Mouse (Mus musculus) lung, embryonic 14.5 days (tissue): Measurements from ENCODE around the gene Smarca4. TPM values are rescaled to one million over a fixed set of nuclear protein-coding genes. Genes with fewer than 3 reads are reported as not detected.

Experiments
- ATAC-seq: fragments of 200-750 bp; cut with Nextera tagmentation; 2 replicates; pipeline ENCODE4 v1.8.0; 2017; ENCODE audit warnings: mild to moderate bottlenecking, moderate TSS enrichment, moderate library complexity; ENCODE audit not compliant: insufficient read depth
- DNase-seq: peaks from one replicate; pipeline ENCODE4 v3.0.0-alpha.2; 2015
- H3K27ac ChIP-seq: fragments of 300-500 bp; sonication (generic); 2 replicates; pipeline ENCODE4 v1.5.1; 2014; ENCODE audit warnings: low read depth, mild to moderate bottlenecking, moderate library complexity
- H3K27me3 ChIP-seq: fragments of 300-500 bp; sonication (generic); 2 replicates; pipeline ENCODE4 v1.6.1; 2014; ENCODE audit warnings: low read length, control low read depth; ENCODE audit not compliant: insufficient read depth
- H3K36me3 ChIP-seq: fragments of 300-500 bp; sonication (generic); 2 replicates; pipeline ENCODE4 v1.6.1; 2014; ENCODE audit warnings: control low read depth; ENCODE audit not compliant: insufficient read depth
- H3K4me1 ChIP-seq: fragments of 300-500 bp; sonication (generic); 2 replicates; pipeline ENCODE4 v1.6.1; 2014; ENCODE audit warnings: antibody characterized with exemption, control low read depth; ENCODE audit not compliant: insufficient read depth
- H3K4me2 ChIP-seq: fragments of 300-500 bp; sonication (generic); 2 replicates; pipeline ENCODE4 v1.6.1; 2014; ENCODE audit warnings: mild to moderate bottlenecking
- H3K4me3 ChIP-seq: fragments of 300-500 bp; sonication (generic); 2 replicates; pipeline ENCODE4 v1.5.1; 2014; ENCODE audit warnings: low read depth, low read length
- H3K9ac ChIP-seq: fragments of 300-500 bp; sonication (generic); 2 replicates; pipeline ENCODE4 v1.6.1; 2014
- H3K9me3 ChIP-seq: fragments of 300-500 bp; sonication (generic); 2 replicates; pipeline ENCODE4 v1.6.1; 2016; ENCODE audit warnings: low read depth, low read length, control low read depth
- CTCF ChIP-seq: IDR thresholded peaks from 2 replicates; pipeline ENCODE4 v1.5.1; 2016; ENCODE audit warnings: antibody characterized with exemption, low read depth
- WGBS: fragments of 180-500 bp; shearing (Covaris S2); extraction: QIAGEN DNeasy Blood & Tissue Kit; methylation state at CpG from one replicate; pipeline ENCODE4 v1.1.7; 2014; 5-methylcytosine and 5-hydroxymethylcytosine counted together
- polyA plus RNA-seq: library from polyadenylated mRNA; unstranded; fragments of >200 nt; fragmentation: Nextera tagmentation; extraction: Ambion mirVana; gene quantifications from 2 replicates; pipeline ENCODE4 v1.2.1, GENCODE M21; 2014

Gene Smarca4
- polyA plus RNA-seq, 1 experiment from 2014 or later = 114 TPM

- H3K4me2 ChIP-seq = no peak overlapping the region
- DNase-seq = no peak
- H3K9ac ChIP-seq = no peak overlapping the region
- H3K27ac ChIP-seq = no peak overlapping the region
- H3K27me3 ChIP-seq = no peaks in the 10 kb centered on the region
- TF ChIP-seq CTCF = no peak
- H3K4me1 ChIP-seq = no peaks in the 10 kb centered on the region
- no peak overlapping the region for H3K4me3 ChIP-seq
- 84% methylated on average over 3 of the region's 3 CpGs for WGBS
- H3K36me3 ChIP-seq = peaks cover 68% of the 10 kb centered on the region
- ATAC-seq = no peak
- H3K9me3 ChIP-seq = no peaks in the 10 kb centered on the region
These were observed 17.1 kb downstream of the Smarca4 start for GRCm38 (mm10) chr9:21633106-21633505.

GRCm38 (mm10) chr9:21635639-21636038 lies 19.7 kb downstream of the Smarca4 start:
- Histone ChIP-seq H3K27me3 (no peaks in the 10 kb centered on the region), H3K4me3 (no peak overlapping the region), H3K9me3 (no peaks in the 10 kb centered on the region), H3K4me1 (no peaks in the 10 kb centered on the region), H3K36me3 (peaks cover 93% of the 10 kb centered on the region), H3K4me2 (no peak overlapping the region), H3K27ac (no peak overlapping the region), H3K9ac (no peak overlapping the region)
- WGBS = 43% methylated on average over 7 of the region's 7 CpGs
- DNase-seq (peak; percentile 37), ATAC-seq (no peak)
- TF ChIP-seq CTCF = no peak

GRCm38 (mm10) chr9:21639031-21639430 lies 23.1 kb downstream of the Smarca4 start:
- no peak overlapping the region for H3K9ac ChIP-seq
- 92% methylated on average over 11 of the region's 11 CpGs for WGBS

GRCm38 (mm10) chr9:21646366-21646765 lies 30.4 kb downstream of the Smarca4 start:
- TF ChIP-seq CTCF = no peak
- H3K9me3 ChIP-seq = no peaks in the 10 kb centered on the region
- H3K4me2 ChIP-seq = no peak overlapping the region
- H3K4me1 ChIP-seq = no peaks in the 10 kb centered on the region
- H3K27me3 ChIP-seq = no peaks in the 10 kb centered on the region
- H3K36me3 ChIP-seq = peaks cover 94% of the 10 kb centered on the region
- DNase-seq (no peak), ATAC-seq (no peak)
- H3K4me3 ChIP-seq = no peak overlapping the region
- 91% methylated on average over 3 of the region's 3 CpGs for WGBS
- no peak overlapping the region for H3K27ac ChIP-seq
- H3K9ac ChIP-seq = no peak overlapping the region

More at GRCm38 (mm10) chr9:21639031-21639430, 23.1 kb downstream of the Smarca4 start:
- Histone ChIP-seq H3K9me3 (no peaks in the 10 kb centered on the region), H3K4me1 (no peaks in the 10 kb centered on the region), H3K4me2 (no peak overlapping the region), H3K4me3 (no peak overlapping the region), H3K27me3 (no peaks in the 10 kb centered on the region), H3K27ac (no peak overlapping the region), H3K36me3 (peaks cover 100% of the 10 kb centered on the region)
- no peak for DNase-seq
- ATAC-seq = no peak
- no peak for TF ChIP-seq CTCF

- no peak overlapping the region; the same call in 1 of the 2 replicates for H3K27ac ChIP-seq
- peaks cover 92% of the 10 kb centered on the region for H3K36me3 ChIP-seq
- H3K4me1 ChIP-seq = no peaks in the 10 kb centered on the region
- ATAC-seq = no peak
- 95% methylated on average over 6 of the region's 6 CpGs for WGBS
- DNase-seq = no peak
- H3K4me2 ChIP-seq = no peak overlapping the region
- H3K9ac ChIP-seq = no peak overlapping the region
- H3K27me3 ChIP-seq = no peaks in the 10 kb centered on the region
- no peaks in the 10 kb centered on the region for H3K9me3 ChIP-seq
- no peak overlapping the region for H3K4me3 ChIP-seq
- no peak for TF ChIP-seq CTCF
These were observed 31.8 kb downstream of the Smarca4 start for GRCm38 (mm10) chr9:21647721-21648120.

- no peak for ATAC-seq
- no peak for TF ChIP-seq CTCF
These were observed 36.3 kb downstream of the Smarca4 start for GRCm38 (mm10) chr9:21652263-21652662.

GRCm38 (mm10) chr9:21653253-21653652 lies 37.3 kb downstream of the Smarca4 start:
- Histone ChIP-seq H3K9me3 (no peaks in the 10 kb centered on the region), H3K36me3 (peaks cover 87% of the 10 kb centered on the region), H3K4me3 (no peak overlapping the region), H3K9ac (no peak overlapping the region), H3K4me1 (no peaks in the 10 kb centered on the region), H3K27me3 (no peaks in the 10 kb centered on the region), H3K4me2 (no peak overlapping the region), H3K27ac (no peak overlapping the region)
- TF ChIP-seq CTCF = no peak
- no peak for ATAC-seq
- no peak for DNase-seq
- 79% methylated on average over 2 of the region's 2 CpGs for WGBS

More at GRCm38 (mm10) chr9:21652263-21652662, 36.3 kb downstream of the Smarca4 start:
- H3K9ac ChIP-seq = no peak overlapping the region
- no peaks in the 10 kb centered on the region for H3K27me3 ChIP-seq
- H3K4me3 ChIP-seq = no peak overlapping the region
- no peak overlapping the region for H3K4me2 ChIP-seq
- no peaks in the 10 kb centered on the region for H3K4me1 ChIP-seq
- 92% methylated on average over 5 of the region's 5 CpGs for WGBS
- no peak overlapping the region for H3K27ac ChIP-seq
- H3K9me3 ChIP-seq = no peaks in the 10 kb centered on the region
- no peak for DNase-seq
- H3K36me3 ChIP-seq = peaks cover 89% of the 10 kb centered on the region

GRCm38 (mm10) chr9:21662034-21662433 lies 46.1 kb downstream of the Smarca4 start:
- Histone ChIP-seq H3K4me1 (no peaks in the 10 kb centered on the region), H3K9ac (no peak overlapping the region), H3K27ac (no peak overlapping the region), H3K36me3 (peaks cover 98% of the 10 kb centered on the region), H3K4me3 (no peak overlapping the region), H3K27me3 (no peaks in the 10 kb centered on the region), H3K4me2 (no peak overlapping the region), H3K9me3 (no peaks in the 10 kb centered on the region)
- ATAC-seq (no peak), DNase-seq (no peak)
- TF ChIP-seq CTCF = no peak
- 91% methylated on average over 5 of the region's 5 CpGs for WGBS
